Mouse (Mus musculus): ENCODE results near the gene Lrwd1. TPM values are rescaled to one million over a fixed set of nuclear protein-coding genes. Genes with fewer than 3 reads are reported as not detected.
"Not testable (repeated sequence)": the region's sequence is repeated elsewhere in the genome, so short reads cannot be mapped to it uniquely, and the experiment has no call there.

Gene Lrwd1
- polyA plus RNA-seq, 1 experiment from 2014 or later: 54.5 TPM

DNA sequence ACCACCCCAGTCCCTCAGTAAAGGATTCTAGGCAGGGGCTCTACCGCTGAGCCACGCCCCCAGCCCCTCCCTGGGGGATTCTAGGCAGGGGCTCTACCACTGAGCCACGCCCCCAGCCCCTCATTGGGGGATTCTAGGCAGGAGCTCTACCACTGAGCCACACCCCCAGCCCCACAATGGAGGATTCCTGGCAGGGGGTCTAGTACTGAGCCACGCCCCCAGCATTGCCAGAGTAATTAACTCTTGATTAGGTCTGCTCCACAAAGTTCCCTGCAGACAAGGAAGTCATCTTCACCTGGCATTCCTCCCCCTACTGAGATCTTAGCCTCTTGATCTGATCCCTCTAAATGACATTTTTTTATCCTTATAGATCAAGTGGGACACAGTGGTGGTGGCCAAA lies 22.3 kb downstream of the Lrwd1 start:
- H3K9ac ChIP-seq; H3K9me3 ChIP-seq (replicated peaks); H3K27me3 ChIP-seq (replicated peaks); H3K4me2 ChIP-seq; H3K27ac ChIP-seq; H3K36me3 ChIP-seq; H3K4me3 ChIP-seq; ATAC-seq: not testable (repeated sequence)
- WGBS (ENCODE audit: insufficient replicate concordance): 50% methylated on average over 4 of the region's 4 CpGs
- peaks cover 40% of the 10 kb centered on the region for H3K4me1 ChIP-seq

DNA sequence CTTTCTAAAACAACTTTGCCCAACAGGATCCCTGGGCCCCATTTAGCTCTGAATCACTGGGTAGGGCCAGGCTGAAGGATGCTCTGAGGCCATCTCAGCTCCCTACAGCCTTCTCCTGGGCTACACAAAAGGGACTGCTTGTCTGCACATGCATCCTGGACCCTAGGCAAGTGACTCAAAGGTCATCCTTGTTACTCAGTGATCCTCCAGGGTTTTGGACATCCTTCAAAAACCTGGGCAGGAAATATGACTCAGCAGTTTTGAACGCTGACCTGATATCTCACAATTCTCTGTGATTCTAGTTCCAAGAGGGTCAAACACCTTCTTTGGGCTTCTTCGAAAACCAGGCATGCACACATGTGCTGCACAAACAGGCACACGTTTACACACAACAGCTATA lies 26.8 kb downstream of the Lrwd1 start:
- Histone ChIP-seq H3K9me3 (replicated peaks) (0 out of 2 replicates have a peak, but pooled peaks cover 3% of the 10 kb centered on the region), H3K4me1 (peaks cover 17% of the 10 kb centered on the region), H3K4me3 (no peak overlapping the region), H3K27me3 (replicated peaks) (peaks cover 17% of the 10 kb centered on the region), H3K36me3 (no peaks in the 10 kb centered on the region), H3K9ac (no peak overlapping the region), H3K4me2 (no peak overlapping the region), H3K27ac (no peak overlapping the region)
- WGBS (ENCODE audit: insufficient replicate concordance): 32% methylated on average over 3 of the region's 3 CpGs
- ATAC-seq: no peak

DNA sequence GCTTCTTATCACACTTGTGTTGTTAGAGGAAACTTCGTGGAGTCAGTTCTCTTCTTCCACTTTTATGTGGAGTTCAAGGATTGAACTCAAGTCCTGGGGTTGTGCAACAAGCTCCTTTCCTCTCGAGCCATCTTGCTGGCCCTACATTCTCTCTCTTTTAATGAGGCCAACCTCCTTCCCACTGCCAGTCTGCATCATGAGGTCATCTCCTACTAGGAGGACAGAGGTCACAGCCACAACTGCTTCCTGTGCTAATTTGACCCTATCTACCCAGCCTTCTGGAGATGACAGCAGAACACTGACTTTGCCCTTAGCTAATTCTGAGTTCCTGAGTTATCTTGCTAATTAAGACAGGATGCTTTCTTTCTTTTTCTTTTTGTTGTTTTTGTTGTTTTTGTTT lies 27.4 kb downstream of the Lrwd1 start:
- H3K4me1 ChIP-seq: peaks cover 17% of the 10 kb centered on the region
- H3K9ac ChIP-seq: no peak overlapping the region
- no peak overlapping the region for H3K4me3 ChIP-seq
- WGBS (ENCODE audit: insufficient replicate concordance): 15% methylated on average over 2 of the region's 2 CpGs
- ATAC-seq: no peak
- H3K36me3 ChIP-seq: no peaks in the 10 kb centered on the region
- no peak overlapping the region for H3K27ac ChIP-seq
- H3K9me3 ChIP-seq (replicated peaks): 0 out of 2 replicates have a peak, but pooled peaks cover 3% of the 10 kb centered on the region
- H3K4me2 ChIP-seq: no peak overlapping the region
- H3K27me3 ChIP-seq (replicated peaks): peaks cover 18% of the 10 kb centered on the region

DNA sequence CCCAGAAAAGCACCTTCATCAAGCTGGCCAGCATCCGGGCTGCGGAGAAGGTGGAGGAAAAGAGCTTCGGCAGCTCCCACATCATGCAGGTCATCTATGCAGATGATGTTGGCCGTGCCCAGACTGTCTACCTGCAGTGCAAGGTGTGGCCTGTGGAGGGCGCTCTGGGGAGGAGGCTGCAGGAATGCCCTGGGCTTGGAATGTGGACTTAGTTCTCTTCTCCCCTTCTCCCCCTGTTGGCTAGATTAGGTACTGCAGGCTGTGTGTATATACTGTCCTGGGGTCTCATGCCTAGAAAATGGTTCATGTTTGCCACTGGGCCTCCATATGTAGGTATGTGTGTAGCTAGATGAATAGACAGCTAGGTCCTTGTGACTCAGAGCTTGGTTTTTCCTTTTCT lies 31.4 kb downstream of the Lrwd1 start:
- H3K4me1 ChIP-seq: peaks cover 27% of the 10 kb centered on the region
- ATAC-seq: no peak
- WGBS (ENCODE audit: insufficient replicate concordance): 81% methylated on average over 5 of the region's 5 CpGs
- no peak overlapping the region for H3K27ac ChIP-seq
- 0 out of 2 replicates have a peak, but pooled peaks cover 3% of the 10 kb centered on the region for H3K9me3 ChIP-seq (replicated peaks)
- H3K9ac ChIP-seq: no peak overlapping the region
- peaks cover 28% of the 10 kb centered on the region for H3K27me3 ChIP-seq (replicated peaks)
- no peak overlapping the region for H3K4me2 ChIP-seq
- H3K4me3 ChIP-seq: no peak overlapping the region
- no peaks in the 10 kb centered on the region for H3K36me3 ChIP-seq

DNA sequence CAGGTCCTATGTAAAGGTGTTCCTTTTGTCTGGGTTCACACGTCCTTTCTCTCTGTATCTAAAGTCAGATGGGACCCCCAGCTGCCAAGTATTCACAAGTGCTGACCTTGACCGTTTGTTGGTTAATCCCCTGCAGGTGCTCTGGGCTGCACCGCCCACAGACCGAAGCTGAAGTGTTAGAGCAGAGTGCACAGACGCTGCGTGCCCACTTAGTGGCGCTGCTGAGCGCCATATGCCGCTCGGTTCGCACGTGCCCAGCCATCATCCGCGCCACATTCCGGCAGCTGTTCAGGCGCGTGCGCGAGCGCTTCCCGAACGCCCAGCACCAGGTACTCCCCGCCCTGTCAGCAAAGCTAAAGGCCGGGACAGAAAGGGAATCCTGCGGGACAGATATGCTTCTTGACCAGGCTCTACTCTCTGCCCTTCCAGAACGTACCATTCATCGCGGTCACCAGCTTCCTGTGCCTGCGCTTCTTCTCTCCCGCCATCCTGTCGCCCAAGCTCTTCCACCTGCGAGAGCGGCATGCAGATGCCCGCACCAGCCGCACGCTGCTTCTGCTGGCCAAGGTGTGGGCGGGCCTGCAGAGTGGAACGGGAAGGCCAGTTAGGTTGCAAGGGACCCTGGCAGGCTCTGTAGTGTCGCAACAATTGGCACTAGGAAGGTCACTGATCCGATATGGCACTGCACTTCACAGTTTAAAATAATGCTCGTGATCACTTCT lies 33.6 kb downstream of the Lrwd1 start:
- peak overlapping the region; percentile 42 for H3K4me3 ChIP-seq

DNA sequence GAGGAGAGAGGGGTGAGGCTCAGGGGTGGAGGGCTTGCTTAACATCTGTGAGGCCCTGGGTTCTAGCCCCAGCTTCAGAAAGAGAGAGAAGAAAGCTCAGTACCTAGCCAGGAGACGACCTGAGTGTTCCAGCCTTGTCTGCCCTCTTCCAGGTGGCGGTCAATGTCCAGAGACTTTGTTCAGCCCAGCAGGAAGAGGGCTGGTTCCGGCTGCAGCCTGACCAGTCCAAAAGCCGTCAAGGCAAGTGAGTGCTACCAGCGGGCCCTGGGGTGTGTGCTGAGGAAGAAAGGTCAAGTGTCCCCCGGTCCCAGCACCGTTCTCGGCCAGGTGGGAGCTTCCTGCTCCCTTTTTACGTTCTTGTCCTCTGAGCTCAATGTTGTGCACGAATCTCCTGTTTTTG lies 37.3 kb downstream of the Lrwd1 start:
- 67% methylated on average over 10 of the region's 10 CpGs for WGBS (ENCODE audit: insufficient replicate concordance)
- H3K36me3 ChIP-seq: no peaks in the 10 kb centered on the region

More for the DNA sequence above, 33.6 kb downstream of the Lrwd1 start:
- ATAC-seq: peak; percentile 74
- peaks cover 35% of the 10 kb centered on the region for H3K27me3 ChIP-seq (replicated peaks)
- peaks cover 18% of the 10 kb centered on the region for H3K4me1 ChIP-seq
- H3K9me3 ChIP-seq (replicated peaks): 0 out of 2 replicates have a peak, but pooled peaks cover 3% of the 10 kb centered on the region
- H3K9ac ChIP-seq: peak overlapping the region; percentile 55
- H3K27ac ChIP-seq: no peak overlapping the region
- H3K36me3 ChIP-seq: no peaks in the 10 kb centered on the region
- 6% methylated on average over 41 of the region's 41 CpGs for WGBS (ENCODE audit: insufficient replicate concordance)
- peak overlapping the region; percentile 73 for H3K4me2 ChIP-seq

DNA sequence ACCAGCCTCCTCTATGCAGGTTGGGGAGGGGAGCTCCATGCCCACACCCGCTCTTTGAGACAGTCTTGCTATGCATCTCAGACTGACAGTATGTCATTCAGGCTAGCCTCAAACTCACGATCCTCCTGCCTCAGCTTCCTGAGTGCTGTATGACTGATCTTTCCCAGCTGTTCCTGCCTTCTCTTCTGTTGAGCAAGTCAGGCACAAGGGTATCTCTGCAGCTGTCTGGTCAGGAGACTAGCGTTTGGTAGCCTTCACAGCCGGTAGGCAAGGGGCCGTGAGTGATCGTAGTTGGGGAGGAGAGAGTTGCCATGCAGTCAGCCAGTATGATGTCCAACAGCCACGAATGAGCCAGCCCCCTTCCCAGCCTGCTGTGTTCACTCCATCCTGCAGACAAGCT lies 40.8 kb downstream of the Lrwd1 start:
- Histone ChIP-seq H3K4me2 (no peak overlapping the region), H3K27ac (no peak overlapping the region), H3K4me1 (no peaks in the 10 kb centered on the region), H3K4me3 (no peak overlapping the region), H3K36me3 (no peaks in the 10 kb centered on the region), H3K9ac (no peak overlapping the region), H3K9me3 (replicated peaks) (no peaks in the 10 kb centered on the region), H3K27me3 (replicated peaks) (peaks cover 31% of the 10 kb centered on the region)
- WGBS (ENCODE audit: insufficient replicate concordance): 41% methylated on average over 7 of the region's 7 CpGs
- no peak for ATAC-seq

More for the DNA sequence above, 37.3 kb downstream of the Lrwd1 start:
- peaks cover 30% of the 10 kb centered on the region for H3K27me3 ChIP-seq (replicated peaks)
- peaks cover 18% of the 10 kb centered on the region for H3K4me1 ChIP-seq
- no peaks in the 10 kb centered on the region for H3K9me3 ChIP-seq (replicated peaks)
- H3K4me2 ChIP-seq: no peak overlapping the region
- no peak for ATAC-seq
- no peak overlapping the region for H3K4me3 ChIP-seq
- no peak overlapping the region for H3K9ac ChIP-seq
- no peak overlapping the region for H3K27ac ChIP-seq

DNA sequence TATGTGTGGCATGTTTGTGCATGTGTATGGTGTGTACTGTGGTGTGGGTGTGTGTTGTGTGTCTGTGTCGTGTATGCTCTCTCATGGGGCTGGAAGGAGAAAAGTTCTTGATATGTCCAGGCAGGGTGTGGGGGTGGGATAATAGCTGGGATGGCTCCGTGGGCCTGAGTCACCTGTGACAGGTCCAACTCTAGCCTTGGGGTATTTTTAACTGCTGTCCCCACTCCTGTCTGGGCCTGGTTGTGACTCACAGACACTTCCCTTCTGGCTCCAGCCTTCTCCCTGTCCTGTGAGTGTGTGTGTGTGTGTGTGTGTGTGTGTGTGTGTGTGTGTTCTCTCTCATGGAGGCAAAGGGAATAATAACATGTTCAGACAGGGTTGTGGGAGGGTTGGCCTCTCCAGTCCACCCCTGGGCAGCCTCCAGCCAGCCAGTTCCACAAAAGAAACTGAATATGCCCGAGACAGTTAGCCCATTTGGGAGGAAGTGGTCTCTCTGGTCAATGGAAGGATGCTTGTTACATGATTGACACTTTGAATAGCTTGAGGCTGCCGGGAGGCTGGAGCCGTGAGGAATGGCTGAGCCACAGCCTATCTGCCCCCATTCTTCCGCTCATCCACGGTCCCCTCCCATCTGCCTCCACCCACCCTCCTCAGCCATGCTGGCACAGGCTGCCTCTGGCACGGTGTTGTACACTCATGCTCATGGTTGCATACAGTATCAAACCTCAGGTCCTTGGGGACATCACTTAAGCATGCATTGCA lies 41.4 kb downstream of the Lrwd1 start:
- Histone ChIP-seq H3K9me3 (replicated peaks) (no peaks in the 10 kb centered on the region), H3K9ac (no peak overlapping the region), H3K4me3 (no peak overlapping the region), H3K4me1 (no peaks in the 10 kb centered on the region), H3K27me3 (replicated peaks) (peaks cover 31% of the 10 kb centered on the region), H3K27ac (no peak overlapping the region), H3K4me2 (no peak overlapping the region), H3K36me3 (no peaks in the 10 kb centered on the region)
- 0 out of 2 replicates have a peak, but pooled peaks have one; percentile 30 for ATAC-seq
- 31% methylated on average over 8 of the region's 8 CpGs for WGBS (ENCODE audit: insufficient replicate concordance)

DNA sequence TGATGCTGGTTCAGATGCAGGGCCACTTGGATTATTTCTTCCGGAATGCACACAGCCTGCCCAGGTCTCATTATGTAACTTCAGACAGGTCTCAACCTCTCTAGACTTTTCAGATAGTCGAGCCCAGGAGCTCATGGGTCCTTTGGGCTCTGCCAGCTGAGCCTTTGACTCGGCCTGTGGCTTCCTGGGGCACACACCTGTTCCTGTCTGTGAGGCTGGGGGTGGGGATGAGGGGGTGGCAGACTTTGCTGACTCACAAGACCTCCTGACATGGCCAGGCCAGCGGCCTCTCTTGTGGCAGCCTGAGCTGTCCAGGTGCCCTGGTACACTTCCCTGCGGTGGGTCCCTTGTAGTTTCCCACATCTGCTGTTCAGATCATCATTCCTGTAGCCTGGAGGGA lies 43.9 kb downstream of the Lrwd1 start:
- Histone ChIP-seq H3K4me3 (no peak overlapping the region), H3K9ac (no peak overlapping the region), H3K9me3 (replicated peaks) (no peaks in the 10 kb centered on the region), H3K4me1 (peaks cover 10% of the 10 kb centered on the region), H3K27me3 (replicated peaks) (peaks cover 37% of the 10 kb centered on the region), H3K4me2 (no peak overlapping the region), H3K27ac (no peak overlapping the region), H3K36me3 (no peaks in the 10 kb centered on the region)
- WGBS (ENCODE audit: insufficient replicate concordance): 60% methylated on average over 5 of the region's 5 CpGs
- no peak for ATAC-seq

DNA sequence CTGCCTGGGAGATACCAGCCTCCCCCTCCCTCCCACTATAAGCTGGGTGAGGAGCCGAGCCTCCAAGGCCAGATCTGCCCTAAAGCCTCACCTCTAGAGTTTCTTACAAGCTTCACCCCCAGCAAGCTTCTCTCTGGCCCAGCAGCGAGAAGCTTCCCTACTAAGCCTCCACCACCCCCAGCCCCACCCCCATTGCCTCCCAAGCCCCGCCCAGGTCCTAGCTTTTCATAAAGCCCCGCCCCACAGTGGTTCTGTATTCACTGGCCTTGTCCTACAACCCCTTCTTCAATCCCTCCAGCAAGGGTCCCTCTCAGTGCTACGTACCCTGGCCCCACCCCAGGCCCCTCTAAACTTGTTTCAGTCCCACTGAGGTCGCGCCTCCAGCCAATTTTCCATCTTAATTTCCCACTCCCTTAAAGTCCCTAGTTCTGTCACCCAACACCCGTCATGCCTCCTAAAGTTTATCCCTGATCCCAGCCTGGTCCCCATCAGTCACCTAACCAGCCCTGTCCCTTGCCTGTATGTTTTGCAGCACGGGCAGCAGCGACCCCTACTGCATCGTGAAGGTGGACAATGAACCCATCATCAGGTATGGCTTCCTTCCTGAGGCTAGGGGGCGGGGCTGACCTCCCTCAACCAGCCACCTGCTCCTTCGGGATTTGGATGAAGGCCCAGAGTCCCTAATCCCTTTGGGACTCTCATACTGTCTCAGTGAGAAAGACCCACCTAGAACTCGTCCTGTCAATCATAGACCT lies 46.9 kb downstream of the Lrwd1 start:
- Histone ChIP-seq H3K4me1 (peaks cover 28% of the 10 kb centered on the region), H3K4me2 (no peak overlapping the region), H3K4me3 (no peak overlapping the region), H3K27ac (no peak overlapping the region), H3K36me3 (no peaks in the 10 kb centered on the region), H3K9ac (no peak overlapping the region), H3K9me3 (replicated peaks) (no peaks in the 10 kb centered on the region), H3K27me3 (replicated peaks) (peaks cover 63% of the 10 kb centered on the region)
- no peak for ATAC-seq
- 27% methylated on average over 14 of the region's 14 CpGs for WGBS (ENCODE audit: insufficient replicate concordance)

DNA sequence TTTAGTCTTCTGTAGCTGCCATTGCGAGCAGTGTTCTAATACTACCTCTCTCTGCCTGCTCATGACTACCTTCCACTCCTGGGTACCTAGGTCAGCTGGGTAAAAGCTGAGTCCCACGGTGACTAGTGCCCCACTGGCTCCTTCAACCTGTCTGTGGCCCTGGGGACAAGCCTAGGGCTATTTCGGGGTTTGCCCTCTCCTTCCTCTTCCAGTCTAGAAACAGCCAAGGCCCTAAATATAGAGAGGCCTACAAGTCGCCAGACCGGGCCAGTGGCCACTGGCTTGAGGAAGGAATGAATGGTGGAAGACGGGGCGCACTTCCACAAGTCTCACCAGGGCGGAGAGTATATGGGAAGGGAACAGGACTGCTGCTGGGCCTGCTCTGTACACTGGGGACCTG lies 49.6 kb downstream of the Lrwd1 start:
- Histone ChIP-seq H3K9me3 (replicated peaks) (no peaks in the 10 kb centered on the region), H3K27me3 (replicated peaks) (peaks cover 51% of the 10 kb centered on the region), H3K4me3 (no peak overlapping the region), H3K4me2 (no peak overlapping the region), H3K36me3 (no peaks in the 10 kb centered on the region), H3K27ac (no peak overlapping the region), H3K4me1 (peaks cover 35% of the 10 kb centered on the region), H3K9ac (no peak overlapping the region)
- 65% methylated on average over 8 of the region's 8 CpGs for WGBS (ENCODE audit: insufficient replicate concordance)
- no peak for ATAC-seq
